Mouse (Mus musculus) limb, embryonic 14.5 days (tissue): ENCODE results near the gene Poc1a. TPM values are rescaled to one million over a fixed set of nuclear protein-coding genes. Genes with fewer than 3 reads are reported as not detected.

Experiments
- ATAC-seq: fragments of 200-750 bp; cut with Nextera tagmentation; 2 replicates; pipeline ENCODE4 v1.8.0; 2017; ENCODE audit warnings: low read depth, moderate number of reproducible peaks, moderate TSS enrichment; ENCODE audit not compliant: low FRiP score
- DNase-seq: peaks from one replicate; pipeline ENCODE4 v3.0.0-alpha.2; 2015; ENCODE audit warnings: low spot score
- H3K27ac ChIP-seq: fragments of 300-500 bp; sonication (generic); replicated peaks from 2 replicates; pipeline ENCODE4 v1.5.1; 2014; ENCODE audit warnings: low read depth, mild to moderate bottlenecking, low read length, moderate library complexity, mixed read lengths
- H3K27me3 ChIP-seq: fragments of 300-500 bp; sonication (generic); 2 replicates; pipeline ENCODE4 v1.6.1; 2014; ENCODE audit warnings: low read length, mixed read lengths; ENCODE audit not compliant: control insufficient read depth, insufficient read depth
- H3K36me3 ChIP-seq: fragments of 300-500 bp; sonication (generic); 2 replicates; pipeline ENCODE4 v1.6.1; 2014; ENCODE audit warnings: mild to moderate bottlenecking, low read length, moderate library complexity, mixed read lengths; ENCODE audit not compliant: control insufficient read depth, insufficient read depth
- H3K4me1 ChIP-seq: fragments of 300-500 bp; sonication (generic); 2 replicates; pipeline ENCODE4 v1.6.1; 2014; ENCODE audit warnings: antibody characterized with exemption, low read length, mixed read lengths; ENCODE audit not compliant: control insufficient read depth, insufficient read depth
- H3K4me2 ChIP-seq: fragments of 300-500 bp; sonication (generic); replicated peaks from 2 replicates; pipeline ENCODE4 v1.6.1; 2014; ENCODE audit warnings: low read depth, mild to moderate bottlenecking, low read length, moderate library complexity; ENCODE audit not compliant: severe bottlenecking
- H3K4me3 ChIP-seq: fragments of 300-500 bp; sonication (generic); replicated peaks from 2 replicates; pipeline ENCODE4 v1.5.1; 2014; ENCODE audit warnings: low read length
- H3K9ac ChIP-seq: fragments of 300-500 bp; sonication (generic); 2 replicates; pipeline ENCODE4 v1.6.1; 2014; ENCODE audit warnings: mild to moderate bottlenecking, low read depth, low read length, moderate library complexity; ENCODE audit not compliant: severe bottlenecking
- H3K9me3 ChIP-seq: fragments of 300-500 bp; sonication (generic); 2 replicates; pipeline ENCODE4 v1.6.1; 2016; ENCODE audit warnings: low read length; ENCODE audit not compliant: control insufficient read depth
- POLR2A ChIP-seq: fragments of 200-500 bp; IDR thresholded peaks from 2 replicates; pipeline ENCODE4 v1.8.0; 2012; ENCODE audit warnings: inconsistent platforms, mild to moderate bottlenecking, moderate library complexity, borderline replicate concordance; ENCODE audit not compliant: insufficient read depth, insufficient read length; ENCODE audit errors: extremely low read depth
- WGBS: fragments of 180-500 bp; shearing (Covaris S2); extraction: QIAGEN DNeasy Blood & Tissue Kit; methylation state at CpG from one replicate; pipeline ENCODE4 v1.1.7; 2014; 5-methylcytosine and 5-hydroxymethylcytosine counted together
- polyA plus RNA-seq, 2 experiments: library from polyadenylated mRNA; depleted of rRNA in 1 of 2; stranded (reverse) in 1 of 2; unstranded in 1 of 2; fragments of >200 nt; fragmentation: Nextera tagmentation in 1 of 2; extraction: Ambion mirVana in 1 of 2; gene quantifications; 2 replicates each; pipeline versions ENCODE4 v1.2.1 to v1.2.3; 2012 to 2014

Gene Poc1a
- polyA plus RNA-seq, 2 experiments = 20.1 to 20.2 TPM

- no peaks in the 10 kb centered on the region for H3K4me1 ChIP-seq
- H3K36me3 ChIP-seq = peaks cover 81% of the 10 kb centered on the region
- H3K4me3 ChIP-seq = no peak overlapping the region
- H3K27ac ChIP-seq = no peak overlapping the region
- H3K4me2 ChIP-seq = no peak overlapping the region
- no peaks in the 10 kb centered on the region for H3K27me3 ChIP-seq
- no peak overlapping the region for H3K9ac ChIP-seq
- no peak for DNase-seq
- no peaks in the 10 kb centered on the region for H3K9me3 ChIP-seq
- WGBS = 92% methylated on average over 23 of the region's 23 CpGs
- TF ChIP-seq POLR2A = no peak
- ATAC-seq = no peak
Observed at GRCm38 (mm10) chr9:106235194-106235830, 45.5 kb upstream of the Poc1a start.

- no peak overlapping the region for H3K4me3 ChIP-seq
- no peak for TF ChIP-seq POLR2A
- no peaks in the 10 kb centered on the region for H3K9me3 ChIP-seq
- H3K36me3 ChIP-seq = peaks cover 89% of the 10 kb centered on the region
- H3K27me3 ChIP-seq = no peaks in the 10 kb centered on the region
- no peaks in the 10 kb centered on the region for H3K4me1 ChIP-seq
- 91% methylated on average over 23 of the region's 23 CpGs for WGBS
- H3K9ac ChIP-seq = no peak overlapping the region
- no peak overlapping the region for H3K4me2 ChIP-seq
- DNase-seq = no peak
- H3K27ac ChIP-seq = no peak overlapping the region
- no peak for ATAC-seq
Observed at GRCm38 (mm10) chr9:106236156-106236817, 44.6 kb upstream of the Poc1a start.

GRCm38 (mm10) chr9:106236818-106237211, 44.0 kb upstream of the Poc1a start:
- TF ChIP-seq POLR2A = no peak
- no peak for DNase-seq
- Histone ChIP-seq H3K27ac (no peak overlapping the region), H3K4me2 (no peak overlapping the region), H3K27me3 (no peaks in the 10 kb centered on the region), H3K36me3 (peaks cover 94% of the 10 kb centered on the region), H3K9me3 (no peaks in the 10 kb centered on the region), H3K4me3 (no peak overlapping the region), H3K9ac (no peak overlapping the region), H3K4me1 (no peaks in the 10 kb centered on the region)
- WGBS = 88% methylated on average over 3 of the region's 3 CpGs
- no peak for ATAC-seq

- Histone ChIP-seq H3K9me3 (no peaks in the 10 kb centered on the region), H3K27me3 (no peaks in the 10 kb centered on the region), H3K9ac (no peak overlapping the region), H3K27ac (no peak overlapping the region), H3K4me3 (no peak overlapping the region), H3K36me3 (peaks cover 99% of the 10 kb centered on the region), H3K4me1 (no peaks in the 10 kb centered on the region), H3K4me2 (no peak overlapping the region)
- ATAC-seq = no peak
- WGBS = 90% methylated on average over 8 of the region's 8 CpGs
- TF ChIP-seq POLR2A = no peak
- no peak for DNase-seq
Observed at GRCm38 (mm10) chr9:106237401-106237800, 43.5 kb upstream of the Poc1a start.

- Histone ChIP-seq H3K4me1 (no peaks in the 10 kb centered on the region), H3K4me3 (no peak overlapping the region), H3K9me3 (no peaks in the 10 kb centered on the region), H3K4me2 (no peak overlapping the region), H3K27me3 (no peaks in the 10 kb centered on the region), H3K36me3 (peaks cover 99% of the 10 kb centered on the region), H3K9ac (no peak overlapping the region), H3K27ac (no peak overlapping the region)
- WGBS = 94% methylated on average over 10 of the region's 10 CpGs
- ATAC-seq (no peak), DNase-seq (no peak)
- no peak for TF ChIP-seq POLR2A
Observed at GRCm38 (mm10) chr9:106237878-106238277, 43.0 kb upstream of the Poc1a start.
